Mouse (Mus musculus) urinary bladder, postnatal 25 days (tissue): ENCODE results near the gene Scml4.

Source experiments
- DNase-seq: peaks from one replicate; pipeline ENCODE4 v3.0.0; 2022; ENCODE audit warnings: low spot score

The Scml4 gene

DNA sequence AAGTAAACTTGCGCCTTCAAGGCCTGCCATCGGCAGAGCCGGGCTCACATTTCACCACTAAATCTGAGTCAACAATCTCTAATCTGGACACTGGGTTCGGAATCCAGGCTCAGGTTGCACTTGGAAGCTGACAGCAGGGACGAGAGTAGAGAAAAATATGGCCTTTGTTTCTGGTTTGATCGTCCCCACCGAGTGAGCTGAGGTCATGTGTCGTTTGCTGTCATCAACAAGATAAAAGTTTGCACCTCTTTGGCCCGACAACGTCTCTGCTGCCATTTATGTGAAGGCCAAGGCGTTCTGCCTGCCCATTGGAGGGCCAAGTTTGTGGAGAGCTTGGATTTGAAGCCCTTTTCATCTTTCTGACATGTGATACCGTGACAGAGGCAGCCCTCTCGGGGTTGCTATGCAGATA is 135.3 kb downstream of the Scml4 start:
- DNase-seq = no peak

DNA sequence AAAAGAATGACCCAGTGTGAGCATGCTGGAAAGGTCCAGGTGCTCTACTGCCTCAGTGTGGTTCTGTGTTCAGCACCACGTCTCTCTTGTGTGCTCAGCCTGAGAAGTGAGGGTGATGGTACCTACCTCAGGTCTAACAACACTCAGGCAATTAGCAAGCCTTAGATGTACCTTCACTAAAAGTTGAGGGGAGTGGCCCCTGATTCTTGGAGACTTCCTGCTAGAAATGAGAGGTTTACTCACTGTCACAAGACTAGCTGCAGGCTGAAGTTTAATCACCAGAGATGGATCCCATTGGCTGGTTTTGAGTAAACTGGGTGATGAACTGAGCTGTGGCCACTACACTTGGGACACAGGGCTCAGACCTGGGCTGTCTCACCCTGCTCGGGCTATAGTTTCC is 137.1 kb downstream of the Scml4 start:
- no peak for DNase-seq

DNA sequence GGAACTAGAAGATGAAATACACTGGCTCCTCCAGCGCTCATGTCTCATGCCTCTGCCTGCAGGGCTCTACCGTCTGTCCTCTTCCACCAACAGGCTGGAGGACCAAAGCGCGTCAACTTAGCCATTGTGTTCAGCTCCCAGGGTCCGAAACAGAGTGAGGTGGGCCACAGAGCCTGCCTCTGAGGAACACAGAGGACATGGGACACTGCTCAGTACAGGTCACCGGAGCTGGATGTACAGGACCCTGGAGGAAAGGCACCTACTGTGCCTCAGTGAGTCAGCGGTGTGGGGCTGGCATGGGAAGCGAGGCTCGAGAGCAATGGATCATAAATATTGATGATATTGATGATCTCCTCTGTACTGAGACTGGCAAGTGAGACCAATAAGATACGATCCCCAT is 139.2 kb downstream of the Scml4 start:
- DNase-seq = no peak

DNA sequence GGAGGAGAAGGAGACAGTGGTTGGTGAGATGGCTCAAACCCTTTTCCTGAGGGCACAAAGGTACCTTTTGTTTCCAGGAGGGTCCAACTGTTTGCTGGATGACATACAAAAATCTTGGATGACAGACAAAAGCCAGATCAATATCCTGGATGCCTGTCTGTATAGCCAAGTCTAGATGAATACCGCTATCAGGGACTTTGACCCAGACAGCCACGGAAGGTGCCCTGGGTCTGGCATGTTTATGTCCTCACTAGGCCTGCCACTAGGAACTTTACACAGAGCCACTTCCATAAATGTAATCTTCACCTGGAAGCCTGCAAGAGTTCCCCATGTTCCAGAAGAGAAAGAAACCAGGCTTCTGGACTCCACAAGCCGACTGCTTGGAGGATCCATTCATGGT is 141.3 kb downstream of the Scml4 start:
- no peak for DNase-seq

DNA sequence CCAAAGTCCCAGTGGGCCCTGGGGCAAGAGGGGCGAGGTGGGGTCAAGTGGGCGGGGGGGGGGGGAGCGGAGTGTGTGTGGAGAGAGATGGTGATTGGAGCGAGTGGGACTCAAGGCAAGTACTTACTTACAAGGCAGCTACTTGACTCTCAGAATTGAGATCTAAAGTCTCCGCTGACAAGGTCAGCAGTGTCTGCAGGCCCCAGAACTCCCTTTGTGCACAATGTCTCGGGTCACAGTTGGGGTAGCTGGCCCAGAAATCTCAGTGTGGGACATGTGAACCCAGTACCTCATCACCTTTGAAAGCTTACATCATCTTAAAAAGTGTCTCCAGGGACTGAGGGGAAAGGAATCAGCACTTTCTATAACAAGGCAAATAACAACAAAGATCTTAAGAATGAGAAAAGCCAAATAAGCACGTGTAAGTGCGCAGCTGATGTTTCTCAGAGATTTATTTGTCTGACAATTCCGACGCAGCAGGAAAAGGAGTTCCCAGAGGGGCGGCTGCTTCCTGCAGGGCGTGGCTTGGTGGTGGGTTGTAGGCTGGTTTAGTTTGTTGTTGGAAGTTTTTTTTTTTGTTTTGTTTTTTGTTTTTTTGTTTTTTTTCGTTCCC is 142.0 kb downstream of the Scml4 start:
- DNase-seq = no peak

DNA sequence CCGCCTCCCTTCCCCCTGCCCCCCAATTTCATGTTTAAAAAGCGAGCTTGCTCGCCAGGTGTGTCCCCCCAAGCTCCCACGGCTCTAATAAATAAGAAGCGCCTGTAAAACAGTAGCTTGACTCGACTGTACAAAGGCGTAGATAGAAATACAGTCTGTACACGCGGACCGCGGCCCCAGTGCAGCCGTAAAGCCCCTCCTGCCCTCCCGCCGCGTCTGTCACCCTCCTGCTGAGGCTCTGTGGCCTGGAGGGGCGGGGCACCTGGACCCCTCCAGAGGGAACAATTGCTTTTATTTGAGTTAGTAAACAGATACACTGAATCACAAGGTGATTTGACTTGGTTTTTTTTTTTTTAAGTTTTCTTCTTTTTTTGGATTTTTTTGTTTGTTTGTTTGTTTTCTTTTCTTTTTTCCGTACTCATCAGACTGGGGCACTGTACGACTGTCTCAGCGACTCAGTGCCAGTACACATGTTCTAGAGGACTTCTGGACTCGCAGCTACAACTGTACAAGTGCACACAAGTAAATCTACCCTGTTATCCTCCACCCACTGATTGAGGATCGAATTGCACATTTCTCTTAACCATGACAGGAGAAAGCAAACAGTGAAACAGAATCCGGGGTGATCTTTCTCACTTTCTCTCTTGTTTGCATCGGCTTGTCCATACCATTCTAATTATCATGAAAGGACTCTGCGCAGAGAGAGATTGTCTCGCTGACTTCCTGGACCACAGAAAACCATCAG is 142.7 kb downstream of the Scml4 start:
- no peak for DNase-seq

DNA sequence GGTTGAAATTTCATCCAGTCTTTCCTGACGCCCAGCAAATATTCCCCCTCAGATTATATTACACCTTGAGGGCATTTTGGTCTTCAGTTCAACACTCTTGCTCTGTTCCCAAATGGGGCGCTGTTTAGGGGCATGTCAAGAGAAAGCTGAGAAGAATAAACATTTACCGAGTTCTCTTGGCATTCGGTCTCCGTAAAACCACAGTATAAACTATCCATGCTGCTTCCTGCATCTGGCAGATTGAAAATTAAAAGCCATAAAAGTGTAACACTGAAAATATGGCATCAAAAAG is 143.2 kb downstream of the Scml4 start:
- no peak for DNase-seq

DNA sequence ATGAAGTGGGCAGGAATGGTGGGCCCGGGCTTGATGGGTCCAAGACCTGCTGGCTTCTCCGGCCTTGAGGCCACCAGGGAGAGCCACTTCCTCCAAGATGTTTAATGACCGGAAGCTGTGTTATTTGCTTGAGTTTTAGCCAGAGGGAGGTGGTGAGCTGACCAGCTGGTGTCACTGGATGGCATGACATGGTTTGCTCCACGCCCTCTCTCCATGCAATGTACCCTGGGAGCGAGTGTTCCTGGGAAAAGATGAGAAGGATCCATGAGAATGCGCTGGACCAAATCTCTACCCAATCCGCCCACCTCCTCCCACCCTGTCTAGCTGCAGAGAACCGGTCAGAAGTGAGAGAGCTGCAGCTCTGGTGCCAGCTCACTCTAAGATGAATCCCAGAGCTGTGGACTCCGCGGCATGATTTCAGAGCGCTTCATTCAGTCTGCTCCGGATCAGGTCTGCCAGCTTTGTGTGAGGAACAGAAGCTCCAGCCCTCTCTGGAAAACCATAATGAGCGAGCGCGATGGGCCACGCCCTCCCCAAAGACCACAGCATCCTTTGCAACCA is 144.1 kb downstream of the Scml4 start:
- DNase-seq = no peak

DNA sequence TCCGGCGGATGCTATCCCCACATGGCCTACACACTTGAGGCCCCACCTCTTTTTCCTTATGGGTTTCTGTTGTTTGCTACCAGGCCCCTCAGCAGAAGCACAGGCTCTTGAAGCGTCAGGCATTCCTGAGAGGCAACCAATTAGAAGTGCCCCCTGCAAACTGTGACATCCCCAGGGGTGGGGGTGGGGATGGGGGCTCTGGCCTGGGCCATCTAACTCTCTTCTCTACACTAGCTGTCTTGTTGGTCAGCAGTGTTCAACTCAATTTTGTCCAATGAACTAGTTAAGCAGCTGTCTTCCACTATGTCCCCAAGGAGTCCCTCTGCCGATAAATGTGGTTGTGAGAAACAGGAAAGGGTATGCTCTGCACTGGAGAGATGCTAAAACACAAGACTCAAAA is 144.9 kb downstream of the Scml4 start:
- no peak for DNase-seq

DNA sequence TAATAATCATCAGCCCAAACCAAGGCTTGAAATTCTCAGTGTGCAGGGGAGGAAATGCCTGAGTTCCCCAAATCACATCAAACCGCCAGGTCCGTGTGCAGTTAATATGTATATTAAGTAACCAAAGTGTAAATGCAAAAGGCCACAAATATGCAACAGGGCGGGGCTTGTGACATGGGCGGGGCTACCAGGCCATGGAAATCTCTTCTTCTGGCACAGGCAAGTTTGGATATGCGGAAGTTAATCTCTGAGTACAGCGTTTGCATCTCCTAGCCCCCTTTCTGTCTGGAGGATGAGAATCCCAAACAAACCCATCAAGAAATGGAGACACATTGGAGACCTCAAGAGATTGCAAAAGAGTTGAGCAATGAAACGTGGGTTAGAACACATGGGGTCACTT is 145.5 kb downstream of the Scml4 start:
- no peak for DNase-seq

DNA sequence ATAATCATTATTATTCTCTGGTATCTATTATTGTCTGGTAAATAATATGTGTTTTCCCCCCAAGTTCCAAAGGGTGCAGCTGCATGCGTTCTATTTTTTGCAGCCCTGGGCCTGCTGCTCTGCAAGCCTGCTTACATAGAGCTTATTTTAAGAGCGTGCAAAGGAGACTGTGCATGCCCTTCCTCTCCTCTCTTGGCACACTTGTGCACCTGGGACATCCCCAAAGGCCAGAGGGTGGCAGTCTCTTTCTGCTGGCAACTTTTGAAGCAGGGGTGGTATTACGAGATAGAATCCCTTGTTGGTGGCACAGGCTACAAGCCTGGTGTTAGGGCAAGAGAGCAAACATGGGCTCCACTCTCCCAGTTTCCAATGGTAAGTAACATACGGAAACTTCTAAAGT is 146.4 kb downstream of the Scml4 start:
- DNase-seq = no peak

DNA sequence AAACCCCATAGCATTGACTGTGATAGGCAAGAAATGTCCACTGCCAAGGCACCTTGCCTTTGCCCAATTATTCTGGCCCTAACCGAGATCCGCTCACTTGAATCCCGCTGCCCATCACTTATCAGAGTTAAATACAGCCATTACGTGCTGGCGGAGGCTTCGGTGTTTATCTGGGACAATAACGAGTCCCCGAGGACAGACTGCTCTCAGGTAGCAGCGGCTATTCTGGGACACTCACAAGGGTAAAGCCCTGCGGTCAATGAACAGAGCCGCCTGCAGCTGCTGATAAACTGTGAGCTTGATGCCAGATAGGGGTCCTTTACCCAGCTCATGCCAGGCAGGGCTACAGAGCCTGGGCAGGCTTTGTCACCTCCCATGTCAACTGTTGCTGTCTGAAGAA is 147.9 kb downstream of the Scml4 start:
- no peak for DNase-seq
